Mouse (Mus musculus) monocyte, adult 5-6 weeks (primary cell): Measurements from ENCODE around the gene Phactr4. TPM values are rescaled to one million over a fixed set of nuclear protein-coding genes. Genes with fewer than 3 reads are reported as not detected.

ENCODE experiments used
- ATAC-seq: fragments of 153-309, 156-312 bp; replicated peaks from 2 replicates; pipeline ENCODE4 v1.8.0; 2017; ENCODE audit warnings: mild to moderate bottlenecking; ENCODE audit not compliant: low TSS enrichment, insufficient number of reproducible peaks, severe bottlenecking, poor library complexity, low FRiP score
- total RNA-seq: library from RNA; stranded (forward); fragments of 200-1000, 200-491, 200-594 nt; gene quantifications from 3 replicates; pipeline ENCODE4 v1.2.3, GENCODE M21; 2017

Gene Phactr4
- total RNA-seq, 1 experiment from 2014 or later, result 3.2 TPM

DNA sequence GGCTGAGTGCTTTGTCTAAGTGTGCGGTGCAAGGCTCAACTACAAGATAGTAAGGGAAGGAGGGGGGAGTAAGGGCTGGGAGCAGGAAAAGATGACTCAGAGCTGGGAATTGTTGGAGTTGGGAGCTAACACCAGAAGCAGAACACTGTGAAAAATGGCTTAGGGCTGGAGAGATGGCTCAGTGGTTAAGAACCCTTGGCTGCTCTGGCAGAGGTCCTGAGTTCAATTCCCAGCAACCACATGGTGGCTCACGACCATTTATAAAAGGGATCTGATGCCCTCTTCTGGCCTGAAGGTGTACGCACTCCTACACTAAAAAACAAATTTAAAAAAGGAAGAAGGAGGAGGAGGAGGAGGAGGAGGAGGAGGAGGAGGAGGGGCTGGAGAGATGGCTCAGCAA, 75.6 kb downstream of the Phactr4 start:
- ATAC-seq, result no peak

DNA sequence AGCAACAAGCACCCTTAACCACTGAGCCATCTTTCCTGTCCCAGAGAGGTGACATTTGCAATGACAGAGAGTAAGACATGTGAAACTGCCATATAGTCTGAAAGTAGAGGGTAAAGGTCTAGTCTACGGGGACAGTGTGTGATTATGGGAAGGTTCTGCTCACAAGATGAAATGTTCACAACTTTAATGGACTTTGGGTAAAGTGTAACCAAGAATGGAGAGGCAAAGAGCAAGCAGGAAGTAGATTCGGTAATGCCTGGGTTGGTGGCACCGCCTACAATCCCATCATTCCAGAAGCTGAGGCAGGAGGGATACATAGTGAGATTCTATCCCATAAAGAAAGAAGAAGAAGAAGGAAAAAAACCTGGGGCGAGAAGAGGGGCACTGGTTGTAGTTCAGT, 76.0 kb downstream of the Phactr4 start:
- ATAC-seq, result no peak

DNA sequence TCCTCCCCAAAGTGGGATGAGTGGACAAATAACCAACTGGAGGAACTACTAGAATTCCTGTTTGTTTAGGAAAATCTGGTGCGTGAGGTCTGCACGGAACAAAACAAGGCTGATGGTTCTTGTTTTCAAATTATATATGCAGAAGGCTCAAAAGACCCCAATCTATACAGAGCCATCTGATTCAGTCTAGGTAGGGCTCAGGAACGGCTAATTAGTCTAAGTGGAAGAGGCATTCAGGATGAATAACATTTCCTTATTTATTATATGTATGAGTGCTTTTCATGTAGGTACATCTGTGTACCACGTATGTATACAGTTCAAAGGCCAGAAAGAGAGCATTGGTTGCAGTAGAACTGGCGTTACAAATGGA, 76.5 kb downstream of the Phactr4 start:
- ATAC-seq, result no peak

DNA sequence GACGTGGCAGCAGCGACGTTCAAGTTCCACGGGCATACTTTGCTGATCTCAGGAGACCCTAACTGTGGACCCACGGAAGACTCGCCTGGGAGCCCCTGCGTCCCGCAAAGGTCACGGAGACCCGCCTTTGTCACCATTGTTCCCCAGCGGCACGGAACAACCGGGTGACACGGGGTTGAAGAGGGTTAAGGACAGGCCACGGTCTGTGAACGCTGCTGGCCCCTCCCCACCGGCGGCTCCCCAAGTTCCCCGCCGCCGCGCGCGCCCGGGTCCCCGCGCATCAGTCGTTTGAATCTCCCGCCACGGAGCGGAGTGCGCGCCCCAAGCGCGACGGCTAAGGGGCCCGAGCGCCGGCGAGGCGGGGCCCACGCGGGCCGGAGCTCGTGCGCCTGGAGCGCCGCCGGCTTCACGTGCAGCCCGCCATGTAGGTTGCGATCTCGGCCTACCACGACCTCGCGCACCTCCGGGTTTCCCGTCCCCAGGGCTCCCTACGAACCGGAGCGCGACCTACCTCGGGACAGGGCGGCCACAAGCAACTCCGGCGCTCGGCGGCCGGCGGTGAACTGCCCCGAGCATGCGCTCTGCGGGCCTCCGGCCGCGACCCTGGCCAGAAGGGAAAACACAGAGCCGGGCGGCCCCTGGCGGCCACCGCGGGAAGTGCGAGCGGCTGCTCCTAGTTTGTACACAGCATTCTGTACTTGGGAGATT, 77.0 kb downstream of the Phactr4 start:
- peak; percentile 70 for ATAC-seq

DNA sequence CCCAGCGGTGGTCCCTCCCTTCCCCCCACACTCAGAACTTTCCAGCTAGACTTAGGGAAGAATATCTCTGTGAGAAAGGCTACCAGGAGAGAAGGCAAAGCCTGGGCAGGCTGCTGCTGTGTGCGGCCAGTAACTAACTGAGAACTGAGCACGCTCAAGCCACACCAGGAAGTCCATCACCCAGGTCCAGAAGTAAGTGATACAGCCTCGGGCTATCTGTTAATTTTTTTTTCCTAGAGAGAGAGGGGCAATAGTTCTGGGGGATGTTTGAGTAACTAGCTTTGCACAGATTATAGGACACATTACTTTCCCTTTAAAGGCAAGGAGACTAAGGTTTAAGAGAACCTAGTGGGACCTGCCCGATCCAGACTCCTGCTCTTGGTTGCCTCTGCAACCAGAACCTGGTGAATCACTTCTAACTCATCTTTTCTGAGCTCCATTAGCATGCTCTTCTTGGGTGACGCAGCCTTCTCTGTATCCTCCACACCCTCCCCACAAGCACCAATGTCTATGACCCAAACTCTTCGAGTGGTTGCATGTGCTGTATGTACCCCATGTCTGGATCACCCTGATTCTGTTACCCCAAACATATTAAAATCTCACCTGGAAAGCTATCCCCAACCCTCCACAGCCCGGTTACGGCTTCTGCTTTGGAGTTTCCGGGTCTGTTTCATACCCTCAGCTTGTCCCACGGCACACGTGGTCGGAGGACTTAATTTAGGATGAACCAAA, 77.7 kb downstream of the Phactr4 start:
- ATAC-seq, result 0 out of 2 replicates have a peak, but pooled peaks have one; percentile 12

DNA sequence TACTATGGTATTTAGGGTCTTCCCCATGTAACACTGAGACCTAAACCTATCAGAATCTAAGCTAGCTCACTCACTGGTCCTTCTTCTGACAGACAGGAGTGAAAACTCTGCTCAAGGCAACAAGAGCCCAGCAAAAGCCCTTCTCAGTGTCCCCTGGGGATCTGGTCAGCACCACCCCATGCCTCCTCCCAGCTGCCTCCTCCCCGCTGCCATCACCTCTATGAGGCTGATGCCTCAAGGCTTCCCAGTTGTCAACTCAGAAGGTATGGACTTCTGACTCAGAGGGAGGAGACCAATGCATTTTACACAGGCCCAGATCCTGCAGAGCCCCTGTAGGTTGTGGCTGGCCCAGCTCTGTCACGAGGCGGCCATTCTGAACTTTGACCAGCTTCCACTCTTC, 80.8 kb downstream of the Phactr4 start:
- ATAC-seq, result no peak

DNA sequence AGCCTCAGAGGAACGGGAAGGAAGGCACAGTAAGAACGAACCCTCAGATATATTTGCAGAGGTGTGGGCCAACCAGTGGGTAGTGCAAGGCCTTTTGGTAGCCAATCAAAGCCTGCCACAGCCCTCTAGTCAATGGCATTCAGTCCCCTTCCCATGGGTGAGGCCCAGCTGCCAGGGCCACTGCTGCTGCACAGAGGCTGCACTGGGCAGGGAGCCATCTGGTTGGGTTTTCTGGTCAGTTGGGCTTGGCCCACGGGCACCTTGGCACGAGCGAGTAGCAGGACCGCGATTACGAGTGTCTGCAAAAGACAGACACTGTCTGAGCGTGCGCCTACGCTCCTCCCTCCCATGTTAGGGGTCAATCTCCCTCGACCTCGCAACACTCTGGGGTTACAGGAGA, 83.3 kb downstream of the Phactr4 start:
- no peak for ATAC-seq

DNA sequence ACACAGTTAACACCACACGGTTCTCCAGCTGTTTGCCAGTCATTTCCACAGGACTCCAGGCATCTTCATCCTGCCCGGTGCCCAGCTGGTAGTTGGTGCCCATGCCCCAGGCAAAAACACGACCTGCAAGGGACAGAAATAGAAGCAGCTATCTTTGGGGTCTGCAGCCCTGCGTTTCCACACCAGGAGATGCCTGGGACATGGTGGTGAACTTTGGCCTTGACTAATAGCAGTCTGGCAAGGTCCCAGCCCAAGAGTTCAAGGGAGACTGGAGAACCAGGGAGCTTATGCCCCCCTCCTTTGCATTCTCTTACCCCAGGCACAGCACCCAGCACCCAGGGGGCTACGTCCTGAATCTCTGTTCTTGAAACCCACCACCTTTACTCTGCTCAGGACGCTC, 89.4 kb downstream of the Phactr4 start:
- ATAC-seq, result no peak

DNA sequence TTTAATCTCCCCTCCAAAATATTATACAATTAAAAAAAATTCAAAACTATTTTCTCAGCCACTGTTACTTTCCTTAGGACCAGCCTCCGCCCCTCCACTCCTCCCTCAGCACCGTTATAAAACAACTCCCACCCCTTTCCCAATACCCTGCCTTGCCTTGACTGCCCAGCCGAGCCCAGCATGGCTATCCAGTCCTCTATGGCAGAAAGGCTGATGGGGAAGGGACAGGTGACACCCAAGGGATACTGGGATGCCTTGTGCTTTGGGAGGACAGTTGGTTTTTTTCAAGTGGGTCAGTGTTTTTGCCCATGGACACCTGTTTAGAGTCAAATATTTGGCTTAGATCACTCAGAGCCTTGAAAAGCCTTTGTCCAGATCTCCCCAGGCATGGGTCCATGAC, 90.3 kb downstream of the Phactr4 start:
- no peak for ATAC-seq

DNA sequence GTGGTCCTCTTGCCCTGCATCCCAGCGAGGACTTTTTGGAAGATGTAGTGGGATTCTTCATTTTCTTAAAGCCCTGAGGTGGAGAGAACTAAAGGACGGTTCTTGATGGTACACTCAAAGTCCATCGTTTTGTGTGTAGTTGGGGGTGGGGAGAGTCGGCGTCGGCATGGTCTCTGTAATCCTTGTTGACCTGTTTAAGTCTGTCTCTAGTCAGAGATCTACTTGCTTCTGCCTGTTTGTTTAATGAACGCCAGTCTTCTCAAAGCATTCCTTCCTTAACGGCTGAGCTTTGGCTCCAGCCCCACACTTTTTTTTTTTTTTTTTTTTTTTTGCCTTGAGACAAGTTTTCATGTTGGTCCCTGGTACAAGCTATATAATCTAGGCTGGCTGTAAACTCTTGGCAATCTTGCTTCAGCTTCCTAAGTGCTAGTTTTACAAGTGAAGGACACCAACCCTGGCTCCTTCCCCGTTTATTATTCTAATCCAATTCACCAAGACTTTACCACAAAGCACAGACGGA, 92.4 kb downstream of the Phactr4 start:
- no peak for ATAC-seq

DNA sequence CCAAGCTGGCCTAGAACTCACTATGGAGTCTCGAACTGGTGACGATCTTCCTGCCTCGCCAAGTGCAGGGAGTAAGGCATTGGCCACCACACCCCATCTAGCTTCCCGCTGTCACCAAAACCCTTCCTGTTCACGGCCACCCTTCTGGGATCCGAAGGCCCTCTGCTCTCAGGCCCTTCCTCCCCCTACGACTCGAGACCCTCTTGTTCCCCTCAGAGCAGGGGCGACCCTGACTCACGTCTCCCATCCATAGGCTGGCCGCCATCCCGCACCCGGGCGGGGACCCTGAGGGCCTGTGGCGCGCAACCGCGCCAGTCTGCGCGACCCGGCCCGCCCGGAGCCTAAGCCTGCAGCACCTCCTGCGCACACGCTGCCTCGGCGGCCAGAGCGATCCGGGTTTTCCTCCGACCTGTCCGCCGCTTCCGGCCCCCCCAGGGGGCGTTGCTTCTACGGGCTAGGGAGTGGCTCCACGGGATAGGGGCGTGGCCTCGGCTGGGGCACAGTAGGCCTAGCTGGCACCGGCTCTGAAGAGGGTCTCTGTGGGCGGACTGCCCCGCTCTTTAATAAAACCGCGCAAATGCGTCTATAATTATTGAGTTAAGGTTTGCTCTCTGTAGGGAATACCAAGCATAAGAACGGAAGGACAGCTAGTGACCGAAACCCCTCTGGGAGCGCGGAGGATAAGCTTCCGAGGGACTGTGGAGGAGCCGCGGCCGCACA, 93.0 kb downstream of the Phactr4 start, which contains the start of gene Trnau1ap:
Gene Trnau1ap (minus strand): TSS at position 424 of the 720 bp plus-strand sequence.
- peak; percentile 94 for ATAC-seq

DNA sequence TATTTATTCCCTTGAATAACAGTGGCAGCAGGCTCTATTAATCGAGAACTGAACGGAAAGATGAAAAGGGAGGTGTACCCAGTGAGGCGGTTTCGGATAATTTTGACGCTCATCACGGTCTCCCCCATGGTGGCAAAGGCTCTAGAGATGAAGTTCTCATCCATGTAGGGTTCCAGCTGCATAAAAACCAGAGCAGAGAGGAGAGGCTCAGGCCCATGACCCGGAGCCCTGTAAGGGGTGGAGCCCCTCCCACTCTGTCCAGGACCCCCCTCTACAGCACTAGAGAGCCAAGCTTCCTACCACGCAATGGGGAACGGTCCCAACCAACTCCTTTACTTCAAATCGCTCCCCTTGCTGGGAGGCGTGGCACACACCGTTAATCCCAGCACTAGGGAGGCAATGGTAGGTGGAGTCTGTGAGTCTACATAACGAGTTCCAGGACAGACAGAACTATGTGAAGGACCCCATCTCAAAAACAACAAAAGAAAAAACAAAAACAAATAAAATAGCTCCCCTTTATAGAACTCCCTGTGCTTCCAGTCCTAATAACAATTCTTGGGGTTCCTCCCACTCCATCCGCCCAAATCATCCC, 93.8 kb downstream of the Phactr4 start:
- ATAC-seq, result no peak

DNA sequence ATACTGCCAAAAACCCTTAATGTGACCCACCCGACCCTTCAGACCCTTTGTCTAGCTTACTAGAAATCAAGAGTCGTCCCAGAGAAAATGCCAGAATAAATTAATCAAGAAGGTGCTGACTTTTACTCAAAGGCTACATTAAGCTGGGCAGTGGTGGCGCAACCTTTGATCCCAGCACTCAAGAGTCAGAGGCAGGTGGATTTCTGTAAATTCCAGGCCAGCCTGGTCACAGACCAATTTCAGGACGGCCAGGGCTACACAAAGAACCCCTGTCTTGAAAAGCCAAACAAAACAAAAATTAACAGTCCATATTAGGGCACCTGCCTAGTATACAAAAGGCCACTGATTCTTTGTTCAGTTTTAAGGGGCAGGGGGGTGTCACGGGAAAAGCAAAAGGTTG, 95.8 kb downstream of the Phactr4 start:
- ATAC-seq, result no peak

DNA sequence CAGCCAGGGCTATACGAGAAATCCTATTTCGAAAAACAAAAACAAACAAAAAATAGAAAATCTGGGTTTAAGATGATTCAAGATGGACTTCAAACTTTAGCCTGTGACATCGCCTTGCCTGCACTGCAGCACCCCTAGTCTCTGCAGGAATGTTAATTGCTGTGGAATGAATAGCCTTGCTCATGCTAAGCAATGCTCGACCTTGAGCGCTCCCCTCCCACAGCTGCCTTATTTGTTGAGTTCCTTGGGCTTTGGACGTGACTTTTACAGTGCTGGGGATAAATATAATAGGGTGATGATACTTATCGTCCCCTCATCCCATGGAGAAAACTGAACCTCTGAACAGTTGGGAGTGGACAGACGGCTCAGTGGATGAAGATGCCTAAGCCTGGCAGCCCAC, 106.6 kb downstream of the Phactr4 start:
- no peak for ATAC-seq

DNA sequence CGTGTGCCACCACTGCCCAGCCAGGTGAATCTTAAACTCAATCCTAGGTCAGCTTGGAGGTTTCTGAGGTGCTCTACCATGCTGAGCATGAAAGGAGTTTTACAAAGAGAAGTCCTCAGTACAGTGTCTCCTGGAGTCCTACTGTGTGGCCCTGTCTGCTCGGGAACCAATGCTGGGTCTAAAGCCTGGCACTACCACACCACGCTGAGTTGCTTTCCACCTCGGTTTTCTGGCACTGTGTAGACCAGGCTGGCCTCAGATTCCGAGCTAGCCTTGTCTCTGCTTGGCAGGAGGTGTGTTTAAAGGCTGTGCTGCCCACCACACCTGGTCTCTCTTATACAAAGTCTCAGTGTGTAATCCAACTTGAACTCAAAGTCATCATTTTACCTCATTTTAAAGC, 109.7 kb downstream of the Phactr4 start:
- ATAC-seq, result no peak

DNA sequence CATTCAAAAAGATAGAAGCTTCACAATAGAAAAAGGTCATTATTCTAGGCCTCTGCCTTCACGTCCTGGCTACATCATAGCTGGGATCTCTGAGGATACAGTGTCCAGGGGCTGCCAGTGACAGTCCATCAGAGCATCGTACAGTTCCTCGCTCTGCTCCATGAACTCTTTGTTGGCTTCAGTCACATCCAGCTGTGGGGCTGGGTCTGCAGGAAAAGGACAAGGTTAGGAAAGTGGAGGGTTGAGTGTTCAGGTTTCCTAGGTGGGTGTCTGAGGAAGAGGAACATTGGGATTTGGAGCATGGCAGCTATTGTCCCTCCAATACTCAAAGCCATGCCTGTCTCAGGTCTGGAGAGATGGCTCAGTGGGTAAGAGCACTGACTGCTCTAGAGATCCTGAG, 110.5 kb downstream of the Phactr4 start:
- no peak for ATAC-seq

DNA sequence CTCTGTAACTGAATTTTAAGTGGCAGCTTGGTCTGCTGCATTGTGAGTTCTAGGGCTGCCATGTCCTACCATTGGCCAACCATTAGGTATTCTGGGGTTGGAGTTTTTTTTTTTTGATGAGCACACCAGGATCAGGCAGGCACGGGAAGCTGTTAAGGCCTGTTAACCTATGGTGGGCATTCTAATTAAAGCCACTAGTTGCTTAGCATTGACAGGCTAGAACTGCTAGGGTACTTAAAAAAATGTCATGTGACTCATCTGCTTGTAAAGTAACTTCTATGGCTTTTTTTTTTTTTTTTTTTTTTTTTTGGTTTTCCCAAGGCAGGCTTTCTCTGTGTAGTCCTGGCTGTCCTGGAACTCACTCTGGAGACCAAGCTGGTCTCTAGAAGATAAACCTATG, 111.1 kb downstream of the Phactr4 start:
- ATAC-seq, result no peak

DNA sequence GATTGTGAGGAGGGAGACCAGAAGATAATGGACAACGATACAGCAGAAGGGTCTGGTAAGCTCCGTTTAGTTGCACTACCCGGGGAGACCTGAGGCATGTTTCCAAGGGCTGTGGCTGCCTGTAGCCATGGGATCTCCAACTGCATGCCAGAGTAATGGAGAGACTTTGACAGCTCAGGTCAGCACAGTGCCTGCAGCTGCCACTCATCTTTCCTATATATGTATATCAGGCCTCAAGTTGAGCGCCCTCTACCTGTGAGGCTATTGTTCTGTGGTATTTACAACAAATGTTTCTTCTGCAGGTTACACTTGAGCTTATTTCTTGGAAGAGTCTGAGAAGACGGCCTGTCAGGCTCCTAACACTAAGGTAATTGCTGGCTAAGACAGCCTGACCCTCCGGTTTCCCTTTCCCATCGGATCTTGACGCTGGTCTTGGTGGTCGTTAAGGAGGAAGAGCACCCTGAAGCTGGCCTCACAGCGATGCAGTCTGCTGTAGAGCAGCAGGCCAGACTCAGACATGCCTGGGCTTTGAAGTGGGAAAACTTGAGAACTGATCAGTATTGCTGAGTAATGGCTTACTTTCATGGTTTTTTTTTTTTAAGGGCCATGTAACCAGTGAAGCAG, 112.3 kb downstream of the Phactr4 start:
- ATAC-seq, result peak; percentile 63
